Mouse (Mus musculus) liver, postnatal 0 days (tissue): ENCODE measurements around the gene Gm6096.

ENCODE experiments used
- CTCF ChIP-seq: sonication (generic); IDR thresholded peaks from 2 replicates; pipeline ENCODE4 v1.5.1; 2016; ENCODE audit warnings: antibody characterized with exemption, low read depth
- EP300 ChIP-seq: IDR thresholded peaks from 2 replicates; pipeline ENCODE4 v1.6.1; 2016; ENCODE audit warnings: antibody characterized with exemption, low read depth, mild to moderate bottlenecking

DNA sequence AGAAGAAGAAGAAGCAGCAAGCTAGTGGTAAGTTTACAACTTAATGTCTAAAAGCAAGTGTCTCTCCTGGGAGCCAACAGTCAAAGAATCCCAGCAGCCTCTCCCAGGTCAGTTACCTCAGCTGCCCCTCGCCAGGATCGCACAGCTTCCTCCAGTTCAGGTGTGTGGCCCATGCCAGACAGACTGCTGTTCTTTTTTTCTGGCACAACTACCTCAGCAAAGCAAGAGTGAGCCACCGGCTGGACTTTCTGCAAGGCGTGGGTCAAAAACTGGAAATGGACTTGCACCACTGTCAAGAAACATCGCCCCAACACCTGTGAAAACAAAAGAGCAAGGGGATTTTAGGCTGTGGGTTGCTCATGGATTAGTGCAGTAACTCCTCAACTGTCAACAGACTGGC, 12.6 kb downstream of the Gm6096 start:
- TF ChIP-seq CTCF (no peak), EP300 (no peak)
